Mouse (Mus musculus) mouse embryonic stem cell (cell line): ENCODE data around the gene Calcr.
"Not testable (repeated sequence)": the region's sequence is repeated elsewhere in the genome, so short reads cannot be mapped to it uniquely, and the experiment has no call there.

Source experiments
- in situ Hi-C, 2 experiments: fragments of 300-500 bp; cut with MboI; formaldehyde crosslinking; loops; 1 replicate in 1 of 2; 3 replicates in 1 of 2; pipeline ENCODE4 v1.14.3; 2019 to 2020; ENCODE audit warnings: low sequenced_read_pairs in 2 of 2, low pct_unique_long_range_greater_than_20kb in 1 of 2, mixed read lengths in 1 of 2; ENCODE audit not compliant: unreplicated experiment in 1 of 2

Calcr gene

DNA sequence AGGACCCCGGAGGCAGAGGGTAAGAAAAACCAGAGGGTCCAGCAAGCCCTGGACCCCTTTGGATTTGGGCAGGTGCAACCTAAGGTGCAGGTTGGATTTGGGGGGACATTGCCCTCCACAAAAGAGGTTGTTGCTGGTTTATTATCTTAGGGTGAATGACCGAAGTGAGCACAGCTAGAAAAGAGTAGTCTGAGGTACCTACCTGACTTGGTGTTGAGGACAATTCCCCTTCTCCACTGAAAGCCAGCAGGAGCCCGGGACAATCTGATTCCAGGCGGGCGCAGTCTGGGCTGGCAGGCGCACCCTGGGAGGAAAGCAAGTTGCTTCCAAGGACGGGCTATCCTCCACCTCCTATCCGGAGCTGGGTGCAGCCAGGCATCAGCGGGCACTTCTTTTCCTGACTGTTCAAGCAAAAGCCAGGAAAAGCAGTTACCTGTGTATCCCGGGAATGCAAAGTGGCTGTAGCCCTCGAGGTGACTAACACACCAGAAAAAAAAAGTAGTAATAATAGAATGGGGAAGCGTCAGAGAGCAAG lies at the start of gene Calcr:
TSS of gene Calcr (minus strand) at position 485 of the 535 bp plus-strand sequence.
- in situ Hi-C loops: no loop called here

- in situ Hi-C loops: no loop called here
Observed at GRCm38 (mm10) chr6:3767485-3767884, 3.0 kb upstream of the Calcr start.

DNA sequence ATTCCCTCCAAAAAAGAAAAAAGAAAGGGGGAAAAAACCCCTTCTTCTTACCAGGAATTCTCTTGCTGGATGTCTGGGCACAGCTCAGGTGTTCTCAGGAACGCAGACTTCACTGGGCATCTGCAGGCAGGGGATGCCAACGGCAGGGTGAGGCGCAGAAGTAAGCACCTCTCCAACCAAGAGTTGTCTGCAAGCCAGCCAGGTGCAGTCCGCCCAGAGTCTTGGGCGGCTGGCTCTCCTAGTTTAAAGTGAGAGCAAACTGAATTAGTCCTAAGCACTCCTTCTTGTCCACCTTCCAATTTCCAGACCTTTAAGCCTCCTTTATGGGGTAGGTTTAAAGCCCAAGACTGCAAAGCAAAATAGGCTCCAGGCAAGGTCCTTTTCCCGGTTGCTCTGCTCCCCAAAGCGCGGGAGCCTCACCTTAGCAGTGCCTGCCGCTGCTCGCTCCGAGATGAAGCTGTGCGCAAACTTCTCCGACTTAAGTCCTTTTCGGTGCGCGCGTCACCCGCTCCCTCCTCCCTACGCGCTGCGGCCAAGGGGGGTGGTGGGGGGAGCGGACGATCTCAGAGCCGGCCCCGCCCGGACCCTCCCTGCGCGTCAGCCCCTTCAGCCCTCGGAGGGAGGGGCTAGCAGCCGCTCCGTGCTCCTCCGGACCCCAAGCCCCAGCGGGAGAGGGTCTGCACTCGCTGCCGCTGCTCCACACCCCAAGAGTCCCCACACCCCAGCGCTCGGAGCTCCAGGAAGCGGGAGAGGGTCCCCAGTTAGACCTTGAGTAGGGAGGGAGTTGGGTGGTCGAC lies 1.1 kb downstream of the Calcr start:
- in situ Hi-C loops: no loop called here

GRCm38 (mm10) chr6:3751576-3751975 lies 12.9 kb downstream of the Calcr start:
- in situ Hi-C loops: no loop called here

- in situ Hi-C loops: loop anchor here (10.0 to 25.0 kb wide), 2 partner anchors 235 to 237 kb away; no protein-coding TSS in a partner anchor
Observed at GRCm38 (mm10) chr6:3749624-3750023, 14.9 kb downstream of the Calcr start.

- in situ Hi-C loops: loop anchor here (10.0 to 25.0 kb wide), 2 partner anchors 231 to 233 kb away; no protein-coding TSS in a partner anchor
Observed at GRCm38 (mm10) chr6:3745546-3745945, 19.0 kb downstream of the Calcr start.

GRCm38 (mm10) chr6:3741996-3742713 lies 22.4 kb downstream of the Calcr start:
- in situ Hi-C loops: loop anchor here (10.0 to 25.0 kb wide), 2 partner anchors 227 to 230 kb away; no protein-coding TSS in a partner anchor

DNA sequence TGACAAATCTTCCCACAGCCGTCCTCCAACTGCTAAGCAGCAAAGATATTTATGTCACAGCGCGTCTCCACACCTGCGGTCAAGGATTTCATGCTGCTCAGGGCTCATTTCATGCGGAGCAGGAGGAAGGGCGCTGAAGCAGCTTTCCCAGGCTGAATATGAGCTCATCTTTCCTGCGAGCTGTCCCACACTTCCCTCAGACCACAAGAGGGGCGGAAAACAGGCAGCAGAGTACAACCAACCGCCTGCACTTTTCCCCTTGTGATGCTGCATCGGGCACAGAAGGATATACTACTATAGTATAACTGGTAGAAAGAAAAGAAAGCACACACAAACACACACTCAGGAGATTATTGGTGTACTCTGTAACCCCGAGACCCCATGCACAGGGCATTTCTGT lies 23.2 kb downstream of the Calcr start:
- in situ Hi-C loops: loop anchor here (10.0 to 25.0 kb wide), 2 partner anchors 226 to 229 kb away; no protein-coding TSS in a partner anchor

DNA sequence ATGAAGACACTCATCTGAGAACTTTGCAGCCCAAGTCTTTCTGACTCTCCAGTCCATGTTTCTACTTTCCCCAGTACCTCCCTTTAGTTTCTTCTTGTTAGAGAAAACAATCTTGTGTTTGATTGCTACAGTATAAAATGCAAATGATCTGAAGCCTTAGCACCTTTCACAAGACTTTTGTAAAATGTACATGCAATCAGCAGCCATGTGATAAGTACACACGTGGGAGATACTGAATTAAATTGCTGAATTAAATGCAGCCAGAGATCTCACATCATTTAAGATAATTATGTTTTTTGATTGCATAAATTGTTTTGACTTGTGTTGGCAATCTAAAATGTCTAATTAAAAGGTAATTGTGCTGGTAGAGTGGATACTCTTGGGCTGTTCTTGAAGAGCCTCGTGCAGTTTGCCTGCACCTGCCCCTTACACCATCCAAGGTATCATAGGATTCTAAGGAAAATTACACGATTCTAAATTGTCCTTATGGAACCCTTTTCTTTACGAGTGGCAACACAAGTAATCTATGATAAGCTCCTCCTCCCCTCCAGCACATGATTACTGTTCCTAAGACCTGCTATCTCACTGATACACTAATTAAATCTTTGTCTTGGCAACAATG lies 34.2 kb downstream of the Calcr start:
- in situ Hi-C loops: loop anchor here in 1 of 2 experiments (25.0 kb wide), 1 partner anchor 218 kb away; no protein-coding TSS in a partner anchor

- in situ Hi-C loops: no loop called here
Observed at GRCm38 (mm10) chr6:3688087-3688642, 76.3 kb downstream of the Calcr start.

DNA sequence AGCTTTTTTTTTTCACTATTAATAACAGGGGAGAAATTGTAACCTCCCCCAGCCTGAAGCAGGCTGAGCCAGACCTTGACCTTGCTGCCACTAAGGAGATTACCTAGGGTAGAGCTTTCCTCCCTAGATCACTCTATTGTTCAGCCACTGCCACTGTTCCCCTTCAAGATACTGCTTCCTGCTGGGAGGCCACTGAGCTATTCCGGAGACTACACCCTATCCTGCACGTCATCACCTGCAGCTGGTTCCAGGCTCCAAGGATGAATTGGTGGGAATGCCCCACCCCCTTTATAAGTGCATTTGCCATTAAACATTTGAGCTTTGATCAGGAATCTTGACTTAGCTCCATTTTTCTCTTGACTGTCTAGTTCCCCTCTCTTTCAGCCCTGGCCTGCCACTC lies 86.2 kb downstream of the Calcr start:
- in situ Hi-C loops: not testable (repeated sequence)

DNA sequence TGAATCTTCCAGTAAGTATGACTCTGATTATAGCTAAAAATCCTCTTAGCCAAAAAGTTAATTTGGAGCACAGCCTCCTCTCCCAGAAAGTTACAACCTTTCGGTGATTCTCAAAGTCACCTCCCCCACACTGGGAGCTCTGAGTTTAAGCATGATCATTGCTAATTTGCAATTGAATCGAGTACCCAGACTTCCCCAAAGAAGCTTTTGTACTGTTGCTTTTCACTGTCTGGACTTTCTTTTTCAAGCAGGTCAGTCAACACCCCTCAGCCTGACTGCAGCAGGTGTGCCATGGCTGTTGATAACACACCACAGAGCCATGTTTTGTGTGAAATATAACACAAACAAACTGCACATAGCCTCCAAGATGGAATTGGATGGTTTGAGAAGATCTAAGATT lies 86.7 kb downstream of the Calcr start:
- in situ Hi-C loops: no loop called here

DNA sequence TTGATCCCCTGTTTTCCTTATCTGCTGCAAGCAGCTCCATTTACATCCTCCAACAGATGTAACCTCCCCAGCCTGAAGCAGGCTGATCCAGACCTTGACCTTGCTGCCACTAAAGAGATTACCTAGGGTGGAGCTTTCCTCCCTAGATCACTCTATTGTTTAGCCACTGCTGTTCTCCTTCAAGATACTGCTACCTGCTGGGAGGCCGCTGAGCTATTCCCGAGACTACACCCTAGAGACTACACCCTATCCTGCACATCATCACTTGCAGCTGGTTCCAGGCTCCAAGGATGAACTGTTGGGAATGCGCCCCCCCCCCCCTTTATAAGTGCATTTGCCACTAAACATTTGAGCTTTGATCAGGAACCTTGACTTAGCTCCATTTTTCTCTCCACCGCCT lies 92.6 kb downstream of the Calcr start:
- in situ Hi-C loops: not testable (repeated sequence)

DNA sequence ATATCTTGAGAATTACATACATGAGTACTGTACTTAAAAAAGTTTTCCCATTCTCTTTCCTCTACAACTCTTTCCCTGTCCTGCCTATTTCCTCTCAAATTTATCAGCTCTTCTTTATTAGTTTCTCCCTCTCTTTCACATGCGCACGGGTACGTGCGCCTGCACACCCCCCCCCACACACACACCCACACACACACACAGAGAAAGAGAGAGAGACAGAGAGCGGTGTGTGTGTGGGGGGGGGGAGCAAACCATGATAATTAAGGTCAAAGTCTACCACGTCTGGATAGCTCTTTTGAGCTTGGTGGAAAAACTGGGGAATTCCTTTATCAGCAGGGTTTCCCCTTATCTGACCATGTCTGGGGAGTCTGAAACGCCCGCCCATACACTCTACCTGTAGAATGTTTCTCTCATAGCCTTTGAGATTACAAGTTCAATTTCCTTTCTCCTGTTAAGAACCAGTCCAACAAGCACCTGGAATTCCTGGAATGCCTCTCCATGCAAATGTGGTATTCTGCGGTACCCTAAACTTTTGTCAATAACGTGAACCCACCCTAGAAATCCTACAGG lies 100.3 kb downstream of the Calcr start:
- in situ Hi-C loops: no loop called here

GRCm38 (mm10) chr6:3658405-3658804 lies 106.1 kb downstream of the Calcr start:
- in situ Hi-C loops: no loop called here
